Mouse (Mus musculus): ENCODE results near the gene Ctns. TPM values are rescaled to one million over a fixed set of nuclear protein-coding genes. Genes with fewer than 3 reads are reported as not detected.

Ctns gene
- polyA plus RNA-seq, 1 experiment from 2014 or later, result 46.8 TPM

DNA sequence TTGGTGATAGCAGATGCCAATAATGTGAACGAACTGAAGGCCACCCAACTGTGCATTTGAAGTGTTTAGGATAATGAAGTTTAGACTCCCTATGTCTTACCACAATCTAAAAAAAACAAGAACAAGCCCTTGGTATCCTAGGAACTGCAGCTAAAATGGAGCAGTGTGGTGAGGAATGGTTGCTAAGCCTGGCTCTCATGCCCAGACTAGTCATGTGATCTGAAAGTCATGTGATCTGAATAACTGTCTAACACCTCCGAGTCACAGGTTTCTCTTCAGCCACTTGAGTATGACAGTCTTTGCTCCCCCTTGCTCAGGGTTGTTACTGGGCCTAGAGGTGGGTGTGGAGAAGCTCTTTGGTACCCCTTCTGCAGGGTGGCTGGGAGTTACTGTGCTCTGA is 33.7 kb upstream of the Ctns start:
- H3K27me3 ChIP-seq (replicated peaks; ENCODE audit: control insufficient read depth, insufficient read depth, low read length), result no peaks in the 10 kb centered on the region
- no peak overlapping the region for H3K27ac ChIP-seq (ENCODE audit: low read depth, low read length)
- no peaks in the 10 kb centered on the region for H3K36me3 ChIP-seq (ENCODE audit: control insufficient read depth, insufficient read depth)
- 44% methylated on average over 2 of the region's 2 CpGs for WGBS
- H3K9ac ChIP-seq (ENCODE audit: low read depth, low read length), result no peak overlapping the region
- no peak overlapping the region for H3K4me3 ChIP-seq (ENCODE audit: low read depth, low read length)
- no peaks in the 10 kb centered on the region for H3K9me3 ChIP-seq (ENCODE audit: control insufficient read depth)
- no peak for TF ChIP-seq CTCF (IDR thresholded peaks at IDR 0.05; ENCODE audit: low read depth)
- H3K4me1 ChIP-seq (replicated peaks; ENCODE audit: control insufficient read depth, insufficient read depth, low read length), result no peaks in the 10 kb centered on the region
- ATAC-seq, result no peak
- no peak overlapping the region for H3K4me2 ChIP-seq (replicated peaks; ENCODE audit: low read depth)

DNA sequence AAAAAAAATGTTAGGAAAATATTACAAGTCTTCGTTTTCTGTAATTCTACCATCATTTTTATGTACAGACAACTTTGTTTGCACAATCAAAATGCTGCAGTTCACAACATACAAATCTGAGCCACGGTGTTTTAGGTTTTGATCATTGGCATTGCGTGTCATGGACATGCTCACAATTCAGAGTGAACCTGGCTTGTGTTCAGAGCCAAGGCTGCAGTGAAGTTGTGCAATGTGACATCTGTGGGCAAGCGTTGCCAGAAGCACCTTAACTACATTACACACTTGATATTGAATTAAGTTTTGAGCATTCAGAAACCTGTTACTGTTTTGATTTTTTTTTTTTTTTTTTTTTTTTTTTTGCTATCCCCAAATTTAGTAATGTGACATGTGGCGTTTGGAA is 31.2 kb upstream of the Ctns start:
- TF ChIP-seq CTCF (IDR thresholded peaks at IDR 0.05; ENCODE audit: low read depth), result no peak
- Histone ChIP-seq H3K27ac (ENCODE audit: low read depth, low read length) (no peak overlapping the region), H3K4me3 (ENCODE audit: low read depth, low read length) (no peak overlapping the region), H3K36me3 (ENCODE audit: control insufficient read depth, insufficient read depth) (no peaks in the 10 kb centered on the region), H3K4me2 (replicated peaks; ENCODE audit: low read depth) (no peak overlapping the region), H3K4me1 (replicated peaks; ENCODE audit: control insufficient read depth, insufficient read depth, low read length) (no peaks in the 10 kb centered on the region), H3K9me3 (ENCODE audit: control insufficient read depth) (no peaks in the 10 kb centered on the region), H3K9ac (ENCODE audit: low read depth, low read length) (no peak overlapping the region), H3K27me3 (replicated peaks; ENCODE audit: control insufficient read depth, insufficient read depth, low read length) (no peaks in the 10 kb centered on the region)
- 90% methylated on average over 5 of the region's 5 CpGs for WGBS
- no peak for ATAC-seq

DNA sequence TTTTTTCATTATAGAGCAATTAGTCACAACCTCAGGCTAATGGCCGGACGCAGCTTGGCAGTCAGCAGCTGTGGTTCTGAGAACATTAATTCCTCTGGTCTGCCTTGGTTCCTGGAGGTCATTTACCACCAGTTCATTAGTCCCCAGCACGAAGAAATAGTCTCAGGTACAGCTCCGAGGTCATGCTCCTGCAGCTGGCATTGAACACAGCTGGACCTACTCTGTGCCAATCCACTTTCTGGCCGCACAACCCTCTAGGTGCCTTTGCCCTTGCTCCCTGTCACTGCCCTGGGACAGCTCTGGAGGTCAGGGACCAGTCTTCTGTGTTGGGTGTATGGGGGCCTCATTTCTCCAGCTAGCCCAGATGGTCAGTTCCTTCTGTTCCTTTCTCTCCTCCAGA is 30.0 kb upstream of the Ctns start:
- no peak for TF ChIP-seq CTCF (IDR thresholded peaks at IDR 0.05; ENCODE audit: low read depth)
- Histone ChIP-seq H3K27ac (ENCODE audit: low read depth, low read length) (no peak overlapping the region), H3K4me2 (replicated peaks; ENCODE audit: low read depth) (no peak overlapping the region), H3K36me3 (ENCODE audit: control insufficient read depth, insufficient read depth) (no peaks in the 10 kb centered on the region), H3K27me3 (replicated peaks; ENCODE audit: control insufficient read depth, insufficient read depth, low read length) (no peaks in the 10 kb centered on the region), H3K9ac (ENCODE audit: low read depth, low read length) (no peak overlapping the region), H3K4me1 (replicated peaks; ENCODE audit: control insufficient read depth, insufficient read depth, low read length) (no peaks in the 10 kb centered on the region), H3K9me3 (ENCODE audit: control insufficient read depth) (no peaks in the 10 kb centered on the region), H3K4me3 (ENCODE audit: low read depth, low read length) (no peak overlapping the region)
- WGBS, result 73% methylated on average over 5 of the region's 5 CpGs
- no peak for ATAC-seq

DNA sequence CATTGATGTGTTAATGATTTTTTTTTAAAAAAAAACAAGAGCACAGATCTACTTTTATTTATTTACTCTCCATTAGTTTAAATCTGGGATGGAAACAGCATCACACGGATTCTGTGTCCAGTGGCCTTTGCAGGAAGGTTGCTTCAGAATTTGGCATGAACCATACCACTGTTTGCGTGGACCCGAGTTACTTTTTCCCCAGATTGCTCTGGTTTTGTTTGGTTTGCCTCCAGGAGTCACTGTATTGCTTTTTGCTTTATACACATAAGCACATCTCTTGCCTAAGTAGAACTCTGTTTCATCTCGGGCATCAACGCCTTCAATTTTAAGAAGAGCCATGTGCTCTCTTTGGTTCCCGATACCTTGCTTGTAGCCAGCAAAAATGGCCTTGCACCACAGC is 27.0 kb upstream of the Ctns start:
- Histone ChIP-seq H3K4me2 (replicated peaks; ENCODE audit: low read depth) (no peak overlapping the region), H3K4me1 (replicated peaks; ENCODE audit: control insufficient read depth, insufficient read depth, low read length) (no peaks in the 10 kb centered on the region), H3K9me3 (ENCODE audit: control insufficient read depth) (no peaks in the 10 kb centered on the region), H3K27me3 (replicated peaks; ENCODE audit: control insufficient read depth, insufficient read depth, low read length) (no peaks in the 10 kb centered on the region), H3K4me3 (ENCODE audit: low read depth, low read length) (no peak overlapping the region), H3K36me3 (ENCODE audit: control insufficient read depth, insufficient read depth) (no peaks in the 10 kb centered on the region; the same call in 1 of the 2 replicates), H3K9ac (ENCODE audit: low read depth, low read length) (no peak overlapping the region), H3K27ac (ENCODE audit: low read depth, low read length) (no peak overlapping the region)
- no peak for ATAC-seq
- WGBS, result 86% methylated on average over 6 of the region's 6 CpGs
- no peak for TF ChIP-seq CTCF (IDR thresholded peaks at IDR 0.05; ENCODE audit: low read depth)

GRCm38 (mm10) chr11:73223966-73224365 is 25.1 kb upstream of the Ctns start:
- H3K4me1 ChIP-seq (replicated peaks; ENCODE audit: control insufficient read depth, insufficient read depth, low read length), result no peaks in the 10 kb centered on the region
- no peaks in the 10 kb centered on the region; the same call in 1 of the 2 replicates for H3K36me3 ChIP-seq (ENCODE audit: control insufficient read depth, insufficient read depth)
- H3K27me3 ChIP-seq (replicated peaks; ENCODE audit: control insufficient read depth, insufficient read depth, low read length), result no peaks in the 10 kb centered on the region
- 62% methylated on average over 2 of the region's 2 CpGs for WGBS
- no peaks in the 10 kb centered on the region for H3K9me3 ChIP-seq (ENCODE audit: control insufficient read depth)
- ATAC-seq, result peak; percentile 55
- H3K9ac ChIP-seq (ENCODE audit: low read depth, low read length), result no peak overlapping the region
- peak; percentile 84 for TF ChIP-seq CTCF (IDR thresholded peaks at IDR 0.05; ENCODE audit: low read depth)
- H3K4me3 ChIP-seq (ENCODE audit: low read depth, low read length), result no peak overlapping the region
- no peak overlapping the region for H3K4me2 ChIP-seq (replicated peaks; ENCODE audit: low read depth)
- no peak overlapping the region for H3K27ac ChIP-seq (ENCODE audit: low read depth, low read length)

GRCm38 (mm10) chr11:73222846-73223245 is 24.0 kb upstream of the Ctns start:
- Histone ChIP-seq H3K4me1 (replicated peaks; ENCODE audit: control insufficient read depth, insufficient read depth, low read length) (no peaks in the 10 kb centered on the region), H3K9ac (ENCODE audit: low read depth, low read length) (no peak overlapping the region), H3K4me3 (ENCODE audit: low read depth, low read length) (no peak overlapping the region), H3K9me3 (ENCODE audit: control insufficient read depth) (no peaks in the 10 kb centered on the region), H3K27me3 (replicated peaks; ENCODE audit: control insufficient read depth, insufficient read depth, low read length) (no peaks in the 10 kb centered on the region), H3K27ac (ENCODE audit: low read depth, low read length) (no peak overlapping the region), H3K36me3 (ENCODE audit: control insufficient read depth, insufficient read depth) (no peaks in the 10 kb centered on the region; the same call in 1 of the 2 replicates), H3K4me2 (replicated peaks; ENCODE audit: low read depth) (no peak overlapping the region)
- ATAC-seq, result no peak
- no peak for TF ChIP-seq CTCF (IDR thresholded peaks at IDR 0.05; ENCODE audit: low read depth)
- WGBS, result 26% methylated on average over 5 of the region's 5 CpGs

- no peak for TF ChIP-seq CTCF (IDR thresholded peaks at IDR 0.05; ENCODE audit: low read depth)
- Histone ChIP-seq H3K4me2 (replicated peaks; ENCODE audit: low read depth) (no peak overlapping the region), H3K27me3 (replicated peaks; ENCODE audit: control insufficient read depth, insufficient read depth, low read length) (no peaks in the 10 kb centered on the region), H3K4me3 (ENCODE audit: low read depth, low read length) (no peak overlapping the region), H3K9me3 (ENCODE audit: control insufficient read depth) (no peaks in the 10 kb centered on the region), H3K36me3 (ENCODE audit: control insufficient read depth, insufficient read depth) (peaks cover 12% of the 10 kb centered on the region; the same call in 1 of the 2 replicates), H3K9ac (ENCODE audit: low read depth, low read length) (no peak overlapping the region), H3K27ac (ENCODE audit: low read depth, low read length) (no peak overlapping the region), H3K4me1 (replicated peaks; ENCODE audit: control insufficient read depth, insufficient read depth, low read length) (no peaks in the 10 kb centered on the region)
- ATAC-seq, result no peak
- 75% methylated on average over 1 of the region's 1 CpGs for WGBS
Measured at GRCm38 (mm10) chr11:73220651-73221050, 21.8 kb upstream of the Ctns start.

All from intestine, postnatal 0 days (tissue).